Mouse (Mus musculus) limb, embryonic 15.5 days (tissue): ENCODE results near the gene Usp42. TPM values are rescaled to one million over a fixed set of nuclear protein-coding genes. Genes with fewer than 3 reads are reported as not detected.

Experiments
- ATAC-seq: fragments of 200-750 bp; cut with Nextera tagmentation; 2 replicates; pipeline ENCODE4 v1.8.0; 2017; ENCODE audit warnings: low read depth, moderate TSS enrichment; ENCODE audit not compliant: insufficient number of reproducible peaks, low FRiP score, low TSS enrichment
- H3K27ac ChIP-seq: fragments of 300-500 bp; sonication (generic); 2 replicates; pipeline ENCODE4 v1.5.1; 2015; ENCODE audit warnings: moderate library complexity, mild to moderate bottlenecking, inconsistent platforms
- H3K27me3 ChIP-seq: fragments of 300-500 bp; sonication (generic); 2 replicates; pipeline ENCODE4 v1.6.1; 2015; ENCODE audit warnings: inconsistent platforms
- H3K36me3 ChIP-seq: fragments of 300-500 bp; sonication (generic); 2 replicates; pipeline ENCODE4 v1.6.1; 2015; ENCODE audit warnings: inconsistent platforms
- H3K4me1 ChIP-seq: fragments of 300-500 bp; sonication (generic); 2 replicates; pipeline ENCODE4 v1.6.1; 2015; ENCODE audit warnings: inconsistent platforms
- H3K4me2 ChIP-seq: fragments of 300-500 bp; sonication (generic); 2 replicates; pipeline ENCODE4 v1.6.1; 2015; ENCODE audit warnings: mild to moderate bottlenecking, inconsistent platforms
- H3K4me3 ChIP-seq: fragments of 300-500 bp; sonication (generic); 2 replicates; pipeline ENCODE4 v1.5.1; 2015; ENCODE audit warnings: mild to moderate bottlenecking, inconsistent platforms
- H3K9ac ChIP-seq: fragments of 300-500 bp; sonication (generic); 2 replicates; pipeline ENCODE4 v1.6.1; 2015; ENCODE audit warnings: inconsistent platforms
- H3K9me3 ChIP-seq: fragments of 300-500 bp; sonication (generic); 2 replicates; pipeline ENCODE4 v1.6.1; 2016; ENCODE audit warnings: inconsistent platforms
- WGBS: fragments of 180-500 bp; shearing (Covaris S2); methylation state at CpG from one replicate; pipeline ENCODE4 v1.1.7; 2015; 5-methylcytosine and 5-hydroxymethylcytosine counted together
- polyA plus RNA-seq: library from polyadenylated mRNA; unstranded; fragments of >200 nt; fragmentation: Nextera tagmentation; extraction: Ambion mirVana; gene quantifications from 2 replicates; pipeline ENCODE4 v1.2.1, GENCODE M21; 2015

Usp42 gene
- polyA plus RNA-seq, 1 experiment from 2014 or later: 18.1 TPM

GRCm38 (mm10) chr5:143665561-143665960 is 66.5 kb downstream of the Usp42 start:
- Histone ChIP-seq H3K27ac (0 out of 2 replicates have a peak overlapping the region, but pooled peaks have one; percentile 24), H3K4me2 (no peak overlapping the region), H3K9ac (no peak overlapping the region), H3K9me3 (no peaks in the 10 kb centered on the region), H3K4me1 (peaks cover 39% of the 10 kb centered on the region), H3K36me3 (no peaks in the 10 kb centered on the region), H3K4me3 (no peak overlapping the region), H3K27me3 (no peaks in the 10 kb centered on the region)
- ATAC-seq: no peak
- 53% methylated on average over 2 of the region's 2 CpGs for WGBS

- Histone ChIP-seq H3K4me3 (no peak overlapping the region), H3K4me2 (no peak overlapping the region), H3K27me3 (no peaks in the 10 kb centered on the region), H3K9ac (no peak overlapping the region), H3K27ac (peak overlapping the region; percentile 65), H3K9me3 (no peaks in the 10 kb centered on the region), H3K4me1 (peaks cover 35% of the 10 kb centered on the region), H3K36me3 (no peaks in the 10 kb centered on the region)
- 72% methylated on average over 7 of the region's 7 CpGs for WGBS
- no peak for ATAC-seq
Measured at GRCm38 (mm10) chr5:143663074-143663687, 68.9 kb downstream of the Usp42 start.

Other genes with a start within 250 kb of the Usp42 start
- 467 and 506 TPM in 2 replicates for gene Rac1, start 204.2 kb downstream of the Usp42 start, polyA plus RNA-seq
- 78.0 and 78.5 TPM in 2 replicates for gene Cyth3, start 109.8 kb downstream of the Usp42 start, polyA plus RNA-seq
- 36.5 and 38.5 TPM in 2 replicates for gene Eif2ak1, start 85.5 kb upstream of the Usp42 start, polyA plus RNA-seq
- gene Ankrd61, start 165.4 kb upstream of the Usp42 start, polyA plus RNA-seq: 0.30 and 0.51 TPM in 2 replicates
- 99.5 and 111 TPM in 2 replicates for gene Aimp2, start 177.6 kb upstream of the Usp42 start, polyA plus RNA-seq
- 23.6 and 26.5 TPM in 2 replicates for gene Pms2, start 177.7 kb upstream of the Usp42 start, polyA plus RNA-seq
- gene Gm42421, start 195.9 kb upstream of the Usp42 start, polyA plus RNA-seq: 0.70 and 0.72 TPM in 2 replicates
- gene Rsph10b, start 200.8 kb upstream of the Usp42 start, polyA plus RNA-seq: 1.4 and 3.4 TPM in 2 replicates